16 mouse cellular contexts compared by ENCODE assay signal in genomic region chr11:102210185-102210584, GRCm38 (mm10). TPM values are rescaled to one million over a fixed set of nuclear protein-coding genes. Genes with fewer than 3 reads are reported as not detected.
DNase-seq lines count a peak whose midpoint lies in the region; ATAC-seq and TF ChIP-seq lines count a peak whose summit lies in the region.
"Had no signal": no experiment of that assay in that cellular context is flagged by ENCODE, and none has a peak within 500 bp of the region (broad histone marks: within the 10 kb centered on the region; RNA-seq: fewer than 3 reads in every experiment).

No protein-coding gene starts in this region.

- 31% methylated on average over 3 of the region's 3 CpGs for WGBS in liver, adult 2 months
- WGBS in embryonic facial prominence, embryonic 13.5 days = 61% methylated on average over 3 of the region's 3 CpGs

- TF ChIP-seq CTCF in liver, adult 2 months (IDR thresholded peaks at IDR 0.05; ENCODE audit: low read depth, low read length) = no peak

- H3K4me3 ChIP-seq in liver, adult 2 months (ENCODE audit: insufficient read depth, low read depth, low read length) = no peak overlapping the region
- no peak overlapping the region for H3K4me3 ChIP-seq in embryonic facial prominence, embryonic 13.5 days
- H3K4me3 ChIP-seq: forebrain, embryonic 12.5 days; kidney, embryonic 15.5 days; limb, embryonic 13.5 days had no signal

- no peak overlapping the region for H3K27ac ChIP-seq in liver, adult 2 months (replicated peaks; ENCODE audit: insufficient read depth, low read depth, low read length)
- peak overlapping the region; percentile 81; the same call in 1 of the 2 replicates for H3K27ac ChIP-seq in embryonic facial prominence, embryonic 13.5 days
- H3K27ac ChIP-seq: kidney, embryonic 15.5 days; limb, embryonic 13.5 days had no signal

- no peaks in the 10 kb centered on the region for H3K27me3 ChIP-seq in liver, adult 2 months (ENCODE audit: control insufficient read depth, insufficient read depth, low read length)
- no peaks in the 10 kb centered on the region for H3K27me3 ChIP-seq in embryonic facial prominence, embryonic 13.5 days
- H3K27me3 ChIP-seq: forebrain, embryonic 12.5 days; limb, embryonic 13.5 days had no signal

- H3K4me1 ChIP-seq in liver, adult 2 months (ENCODE audit: control insufficient read depth, insufficient read depth, low read length) = peaks cover 40% of the 10 kb centered on the region
- peaks cover 82% of the 10 kb centered on the region for H3K4me1 ChIP-seq in embryonic facial prominence, embryonic 13.5 days

- peaks cover 2% of the 10 kb centered on the region; the same call in 1 of the 2 replicates for H3K36me3 ChIP-seq in liver, adult 2 months (ENCODE audit: control insufficient read depth, insufficient read depth, low read length)
- peaks cover 27% of the 10 kb centered on the region for H3K36me3 ChIP-seq in embryonic facial prominence, embryonic 13.5 days

- no peak overlapping the region for H3K4me2 ChIP-seq in embryonic facial prominence, embryonic 13.5 days
- H3K4me2 ChIP-seq: forebrain, embryonic 12.5 days; kidney, embryonic 15.5 days; limb, embryonic 13.5 days had no signal

- no peak for ATAC-seq in embryonic facial prominence, embryonic 13.5 days (ENCODE audit: insufficient number of reproducible peaks, insufficient read depth, low FRiP score, low TSS enrichment, low read depth)
- ATAC-seq: intestine, postnatal 0 days had no signal

- peaks cover 68% of the 10 kb centered on the region for H3K79me2 ChIP-seq in liver, adult 2 months (ENCODE audit: control insufficient read depth, insufficient read depth, low read length)

- no peak for TF ChIP-seq POLR2A in liver, adult 2 months (IDR thresholded peaks at IDR 0.05; ENCODE audit: extremely low read depth, insufficient read depth, low read length)

- DNase-seq in gastrocnemius, postnatal 10 days = peak; percentile 2
- no peak for DNase-seq in gastrocnemius, adult 8-10 months (ENCODE audit: low spot score in 2 of 2)
- peak; percentile 42 for DNase-seq in liver, adult 2 months (ENCODE audit: extremely low read depth, low read depth, low spot score)
- no peak for DNase-seq in liver
- peak; percentile 48 for DNase-seq in 416B (ENCODE audit: low read depth)
- no peak for DNase-seq in urinary bladder, adult 18-20 months (ENCODE audit: low spot score in 2 of 2)
- DNase-seq: adrenal gland, adult 2 months; embryo, embryonic 11 days; gastrocnemius, postnatal 14 days; heart, postnatal 36 days; right cerebral cortex, postnatal 25 days had no signal

- H3K9ac ChIP-seq in liver, adult 2 months (ENCODE audit: low read depth, low read length) = no peak overlapping the region
- H3K9ac ChIP-seq in embryonic facial prominence, embryonic 13.5 days = 0 out of 2 replicates have a peak overlapping the region, but pooled peaks have one; percentile 21
- H3K9ac ChIP-seq: forebrain, embryonic 12.5 days; kidney, embryonic 15.5 days; limb, embryonic 13.5 days had no signal

- no peaks in the 10 kb centered on the region for H3K9me3 ChIP-seq in embryonic facial prominence, embryonic 13.5 days
- H3K9me3 ChIP-seq: forebrain, embryonic 12.5 days; kidney, embryonic 15.5 days; limb, embryonic 13.5 days had no signal

RNA-seq across cellular contexts. Expression of gene Hdac5, which starts 19.8 kb away (rescaled TPM):
- total RNA-seq in gastrocnemius, postnatal 10 days (2021) = 10 to 100 TPM; 68.5 to 86.9 TPM
- total RNA-seq in gastrocnemius, adult 8-10 months (2022) = 10 to 100 TPM; 77.5 to 86.2 (median 83.2) TPM
- total RNA-seq in liver, adult 2 months (2014; rRNA removed) = 15.9 and 25.0 TPM in 2 replicates
- polyA plus RNA-seq in liver, adult 2 months (2012; rRNA removed) = 38.2 and 60.5 TPM in 2 replicates
- polyA plus RNA-seq in embryonic facial prominence, embryonic 13.5 days (2015; fragmentation: Nextera tagmentation; extraction: Ambion mirVana) = 80.5 and 84.4 TPM in 2 replicates

RNA-seq across cellular contexts. Expression of gene G6pc3, which starts 20.8 kb away (rescaled TPM):
- total RNA-seq in gastrocnemius, postnatal 10 days (2021) = 10 to 100 TPM; 32.2 to 34.6 TPM
- 10 to 100 TPM; 61.5 to 73.2 (median 63.8) TPM for total RNA-seq in gastrocnemius, adult 8-10 months (2022)
- 2.8 and 3.6 TPM in 2 replicates for total RNA-seq in liver, adult 2 months (2014; rRNA removed)
- 17.1 and 25.9 TPM in 2 replicates for polyA plus RNA-seq in liver, adult 2 months (2012; rRNA removed)
- polyA plus RNA-seq in embryonic facial prominence, embryonic 13.5 days (2015; fragmentation: Nextera tagmentation; extraction: Ambion mirVana) = 27.6 and 28.3 TPM in 2 replicates

RNA-seq across cellular contexts. Expression of gene Lsm12, which starts 25.1 kb away (rescaled TPM):
- 10 to 100 TPM; 83.1 to 84.4 TPM for total RNA-seq in gastrocnemius, postnatal 10 days (2021)
- total RNA-seq in gastrocnemius, adult 8-10 months (2022) = 100 to 1,000 TPM; 108 to 127 (median 111) TPM
- total RNA-seq in liver, adult 2 months (2014; rRNA removed) = 11.4 and 14.1 TPM in 2 replicates
- 24.3 and 24.5 TPM in 2 replicates for polyA plus RNA-seq in liver, adult 2 months (2012; rRNA removed)
- 125 and 159 TPM in 2 replicates for polyA plus RNA-seq in embryonic facial prominence, embryonic 13.5 days (2015; fragmentation: Nextera tagmentation; extraction: Ambion mirVana)

RNA-seq across cellular contexts. Expression of gene BC030867, which starts 38.5 kb away (rescaled TPM):
- total RNA-seq in gastrocnemius, postnatal 10 days (2021) = 1 to 10 TPM in 1 of 2 experiments, under 1 TPM in 1; 0.99 to 1.2 TPM
- total RNA-seq in gastrocnemius, adult 8-10 months (2022) = not detected
- total RNA-seq in liver, adult 2 months (2014; rRNA removed) = 0.27 TPM in 1 of 2 replicates, not detected in the other
- 0.20 and 0.38 TPM in 2 replicates for polyA plus RNA-seq in liver, adult 2 months (2012; rRNA removed)
- 18.3 and 19.7 TPM in 2 replicates for polyA plus RNA-seq in embryonic facial prominence, embryonic 13.5 days (2015; fragmentation: Nextera tagmentation; extraction: Ambion mirVana)

RNA-seq across cellular contexts. Expression of gene Tmem101, which starts 54.0 kb away (rescaled TPM):
- total RNA-seq in gastrocnemius, postnatal 10 days (2021) = 10 to 100 TPM; 13.7 to 15.9 TPM
- total RNA-seq in gastrocnemius, adult 8-10 months (2022) = 10 to 100 TPM in 2 of 4 experiments, 1 to 10 TPM in 2; 8.9 to 10.5 (median 9.9) TPM
- 4.2 and 7.7 TPM in 2 replicates for total RNA-seq in liver, adult 2 months (2014; rRNA removed)
- 9.2 and 13.5 TPM in 2 replicates for polyA plus RNA-seq in liver, adult 2 months (2012; rRNA removed)
- 45.4 and 45.5 TPM in 2 replicates for polyA plus RNA-seq in embryonic facial prominence, embryonic 13.5 days (2015; fragmentation: Nextera tagmentation; extraction: Ambion mirVana)

Comparison
In these comparisons a context has a peak if more than half of its experiments do, and no peak if none do; other contexts are left out.
1. DNase-seq: peak in gastrocnemius, postnatal 10 days (single experiment), liver, adult 2 months (single experiment) and 416B (single experiment); none in gastrocnemius, adult 8-10 months (0 of 2), liver (single experiment) and urinary bladder, adult 18-20 months (0 of 2).